Mouse (Mus musculus) E14TG2a.4 (cell line): ENCODE data around the gene Prkce.

Experiments used
- CTCF ChIP-seq: conservative IDR thresholded peaks from 2 replicates; pipeline ENCODE4 v1.5.1; 2014; ENCODE audit warnings: low read length
- NANOG ChIP-seq: IDR thresholded peaks from 2 replicates; pipeline ENCODE4 v1.6.1; 2014; ENCODE audit warnings: borderline replicate concordance, low read length, mixed read lengths
- POU5F1 ChIP-seq: IDR thresholded peaks from 2 replicates; pipeline ENCODE4 v1.6.1; 2014; ENCODE audit warnings: low read length, borderline replicate concordance

DNA sequence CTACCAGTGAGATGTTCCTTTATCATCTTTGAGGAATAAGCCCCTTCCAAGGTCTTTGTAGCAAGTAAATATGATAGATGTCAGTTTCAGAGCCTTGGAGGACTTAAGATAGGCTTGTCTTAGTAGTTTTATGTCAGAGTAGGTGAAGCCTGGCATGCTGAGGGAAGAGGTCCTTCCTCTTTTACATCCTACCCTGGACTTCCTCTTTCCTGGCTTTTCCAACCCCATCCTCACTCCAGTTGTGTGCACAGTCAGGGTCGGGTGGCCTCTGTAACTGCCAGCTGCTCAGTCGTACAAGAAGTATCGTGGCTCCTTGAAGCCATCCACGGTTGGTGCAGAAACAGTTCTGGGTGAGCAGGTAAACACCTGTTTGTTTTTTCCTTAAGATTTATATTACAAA lies 517.7 kb downstream of the Prkce start:
- no peak for TF ChIP-seq CTCF
- no peak for TF ChIP-seq POU5F1
- no peak for TF ChIP-seq NANOG
